Mouse (Mus musculus): ENCODE results near the gene Junb.

DNA sequence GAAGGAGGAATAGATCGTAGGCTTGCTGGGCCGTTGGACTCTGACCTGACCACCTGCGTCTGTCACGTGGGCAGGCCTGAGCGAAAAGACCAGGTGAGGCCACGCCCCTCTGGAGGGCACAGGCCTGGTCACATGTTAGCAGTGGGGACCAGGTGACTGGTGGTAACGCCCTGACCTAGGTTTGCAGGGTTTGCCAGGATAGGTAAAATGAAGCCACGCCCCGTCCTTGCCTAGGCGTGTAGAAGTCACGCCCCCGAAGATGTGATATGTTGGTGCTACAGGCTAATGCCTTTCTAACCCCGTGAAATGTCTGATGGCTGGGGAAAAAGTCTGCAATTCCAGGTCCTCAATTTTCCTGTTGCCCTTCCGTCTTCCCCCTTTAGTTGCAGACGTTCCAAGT, 12.3 kb upstream of the Junb start:
- TF ChIP-seq EP300 (IDR thresholded peaks at IDR 0.05; ENCODE audit: low read depth) (no peak), CTCF (IDR thresholded peaks at IDR 0.05; ENCODE audit: low read depth) (no peak)

All from liver, postnatal 0 days (tissue).